Mouse (Mus musculus): ENCODE measurements around the gene Mtch1. TPM values are rescaled to one million over a fixed set of nuclear protein-coding genes. Genes with fewer than 3 reads are reported as not detected.

Gene Mtch1
- total RNA-seq, 1 experiment from 2014 or later: 65.8 TPM

- ATAC-seq (ENCODE audit: extremely low read depth, insufficient number of reproducible peaks, low FRiP score, poor library complexity, severe bottlenecking): no peak
Measured at GRCm38 (mm10) chr17:29295835-29296234, 51.9 kb downstream of the Mtch1 start.

- no peak for ATAC-seq (ENCODE audit: extremely low read depth, insufficient number of reproducible peaks, low FRiP score, poor library complexity, severe bottlenecking)
Measured at GRCm38 (mm10) chr17:29293807-29294605, 53.7 kb downstream of the Mtch1 start.

DNA sequence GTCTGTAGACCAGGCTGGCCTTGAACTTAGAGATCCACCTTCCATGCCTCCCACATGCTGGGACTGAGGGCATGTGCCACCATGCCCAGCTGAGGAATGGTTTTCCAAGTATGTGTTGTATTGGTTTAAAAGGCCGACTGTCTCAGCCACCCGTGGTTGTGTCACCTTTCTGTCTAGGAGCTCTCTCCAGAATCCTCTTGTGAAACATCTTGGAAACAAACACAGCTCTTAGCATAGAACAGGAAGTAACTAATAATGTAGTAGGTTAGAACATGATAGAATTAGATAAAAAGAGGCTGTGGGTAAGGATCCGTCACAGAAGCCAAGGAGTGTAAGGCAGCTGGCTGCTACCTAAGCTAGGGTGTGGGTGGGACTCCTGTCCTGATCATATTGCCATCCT lies 54.7 kb downstream of the Mtch1 start:
- ATAC-seq (ENCODE audit: extremely low read depth, insufficient number of reproducible peaks, low FRiP score, poor library complexity, severe bottlenecking): no peak

GRCm38 (mm10) chr17:29291793-29292192 lies 55.9 kb downstream of the Mtch1 start:
- no peak for ATAC-seq (ENCODE audit: extremely low read depth, insufficient number of reproducible peaks, low FRiP score, poor library complexity, severe bottlenecking)

DNA sequence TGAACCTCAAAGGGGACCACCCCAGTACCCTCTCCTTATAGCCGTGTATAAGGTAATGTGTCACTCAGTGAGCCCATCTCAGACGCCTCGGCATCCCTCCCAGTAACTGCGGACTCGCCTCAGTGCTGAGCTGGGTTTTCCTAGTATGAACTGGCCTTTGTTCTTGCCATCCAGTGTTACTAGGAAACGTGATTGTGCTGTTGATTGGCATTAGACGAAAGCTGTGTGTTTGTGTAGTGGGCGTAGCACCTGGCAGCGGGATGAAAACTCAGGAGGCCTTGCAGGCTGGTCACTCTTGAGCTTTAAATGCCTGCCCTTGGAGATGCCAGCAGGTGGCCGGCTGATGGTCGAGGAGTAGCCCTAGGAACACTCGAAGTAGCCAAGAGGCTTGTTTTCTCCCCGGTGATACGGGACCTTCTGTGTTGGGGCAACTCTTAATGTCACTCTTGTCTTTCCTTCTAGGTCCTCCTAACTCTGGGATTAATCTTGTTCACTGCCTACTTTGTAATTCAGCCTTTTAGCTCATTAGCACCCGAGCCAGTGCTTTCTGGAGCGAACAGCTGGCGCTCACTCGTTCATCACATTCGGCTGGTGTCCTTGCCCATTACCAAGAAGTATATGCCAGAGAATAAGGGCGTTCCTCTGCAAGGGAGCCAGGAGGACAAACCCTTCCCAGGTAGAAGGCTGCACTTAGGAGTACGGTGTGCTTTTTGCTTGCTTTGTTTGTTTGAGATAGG lies 65.3 kb downstream of the Mtch1 start:
- ATAC-seq (ENCODE audit: extremely low read depth, insufficient number of reproducible peaks, low FRiP score, poor library complexity, severe bottlenecking): no peak

Other genes with a start within 250 kb of the Mtch1 start
- 92.5 and 114 TPM in 2 replicates for gene Rab44, start 233.8 kb downstream of the Mtch1 start, total RNA-seq (2017)
- 1.4 and 1.8 TPM in 2 replicates for gene Cpne5, start 109.8 kb downstream of the Mtch1 start, total RNA-seq (2017)
- 23.1 and 25.7 TPM in 2 replicates for gene Ppil1, start 83.7 kb downstream of the Mtch1 start, total RNA-seq (2017)
- 65.4 and 72.1 TPM in 2 replicates for gene BC004004, start 79.1 kb downstream of the Mtch1 start, total RNA-seq (2017)
- 151 and 159 TPM in 2 replicates for gene Pi16, start 30.3 kb downstream of the Mtch1 start, total RNA-seq (2017)
- 184 and 192 TPM in 2 replicates for gene Fgd2, start 13.0 kb upstream of the Mtch1 start, total RNA-seq (2017)
- 632 and 640 TPM in 2 replicates for gene Pim1, start 142.8 kb upstream of the Mtch1 start, total RNA-seq (2017)
- gene Gm17657, start 201.7 kb upstream of the Mtch1 start, total RNA-seq (2017): not detected in 2 replicates
- gene Tbc1d22b, start 201.9 kb upstream of the Mtch1 start, total RNA-seq (2017): 9.8 and 9.9 TPM in 2 replicates
- gene Tmem217, start 204.5 kb upstream of the Mtch1 start, total RNA-seq (2017): not detected in 2 replicates

Measured in neutrophil, adult 5-6 weeks (primary cell).